Mouse (Mus musculus) ES-Bruce4 (cell line): Measurements from ENCODE around the gene Fam122a. TPM values are rescaled to one million over a fixed set of nuclear protein-coding genes. Genes with fewer than 3 reads are reported as not detected.

Experiments used
- H3K27ac ChIP-seq: 2 replicates; pipeline ENCODE4 v1.5.1; 2012; ENCODE audit warnings: low read length, inconsistent platforms; ENCODE audit not compliant: insufficient read depth
- H3K27me3 ChIP-seq: 2 replicates; pipeline ENCODE4 v1.6.1; 2012; ENCODE audit warnings: mild to moderate bottlenecking, low read length, inconsistent platforms; ENCODE audit not compliant: control insufficient read depth, poor library complexity, insufficient read depth, severe bottlenecking
- H3K36me3 ChIP-seq: 2 replicates; pipeline ENCODE4 v1.6.1; 2012; ENCODE audit warnings: inconsistent platforms, mild to moderate bottlenecking, low read length, moderate library complexity; ENCODE audit not compliant: control insufficient read depth, poor library complexity, insufficient read depth, severe bottlenecking
- H3K4me1 ChIP-seq: one replicate; pipeline ENCODE4 v1.8.1; 2011; ENCODE audit warnings: low read length; ENCODE audit not compliant: control insufficient read depth, insufficient read depth
- H3K4me3 ChIP-seq: 2 replicates; pipeline ENCODE4 v1.5.1; 2011; ENCODE audit warnings: low read depth, mild to moderate bottlenecking, low read length
- H3K9ac ChIP-seq: 2 replicates; pipeline ENCODE4 v1.6.1; 2012; ENCODE audit warnings: low read depth, mild to moderate bottlenecking, inconsistent platforms; ENCODE audit not compliant: poor library complexity, severe bottlenecking
- H3K9me3 ChIP-seq: replicated peaks from 2 replicates; pipeline ENCODE4 v1.6.1; 2012; ENCODE audit warnings: mild to moderate bottlenecking, low read length, inconsistent platforms; ENCODE audit not compliant: control insufficient read depth, poor library complexity, insufficient read depth, severe bottlenecking
- CTCF ChIP-seq: IDR thresholded peaks from one replicate; pipeline ENCODE4 v1.8.1; 2011; ENCODE audit warnings: low read depth, low read length
- EP300 ChIP-seq: IDR thresholded peaks from 2 replicates; pipeline ENCODE4 v1.6.1; 2011; ENCODE audit warnings: low read depth, low read length; ENCODE audit not compliant: insufficient read depth
- POLR2A ChIP-seq: IDR thresholded peaks from one replicate; pipeline ENCODE4 v1.8.1; 2011; ENCODE audit warnings: low read length; ENCODE audit not compliant: insufficient read depth
- polyA plus RNA-seq: library from polyadenylated mRNA; stranded (reverse); fragments of >200 nt; gene quantifications from 2 replicates; pipeline ENCODE4 v1.2.4, GENCODE M21; 2011; ENCODE audit warnings: low read depth; ENCODE audit not compliant: missing spikeins, insufficient read depth, insufficient read length

Fam122a gene
- polyA plus RNA-seq, 1 experiment = 8.6 TPM

- Histone ChIP-seq H3K4me3 (no peak overlapping the region), H3K27me3 (no peaks in the 10 kb centered on the region), H3K9ac (no peak overlapping the region), H3K4me1 (no peaks in the 10 kb centered on the region), H3K27ac (no peak overlapping the region), H3K9me3 (no peaks in the 10 kb centered on the region), H3K36me3 (no peaks in the 10 kb centered on the region)
- no peak for TF ChIP-seq EP300
- TF ChIP-seq CTCF = no peak
- TF ChIP-seq POLR2A = no peak
These were observed 32.2 kb upstream of the Fam122a start for GRCm38 (mm10) chr19:24509391-24509790.

- Histone ChIP-seq H3K27ac (no peak overlapping the region), H3K4me3 (no peak overlapping the region), H3K4me1 (no peaks in the 10 kb centered on the region), H3K36me3 (no peaks in the 10 kb centered on the region), H3K9me3 (no peaks in the 10 kb centered on the region), H3K9ac (no peak overlapping the region), H3K27me3 (no peaks in the 10 kb centered on the region)
- TF ChIP-seq CTCF = no peak
- no peak for TF ChIP-seq EP300
- TF ChIP-seq POLR2A = no peak
These were observed 31.1 kb upstream of the Fam122a start for GRCm38 (mm10) chr19:24508087-24508767.

- TF ChIP-seq CTCF = no peak
- Histone ChIP-seq H3K36me3 (no peaks in the 10 kb centered on the region), H3K9ac (no peak overlapping the region), H3K27ac (no peak overlapping the region), H3K4me1 (no peaks in the 10 kb centered on the region), H3K27me3 (no peaks in the 10 kb centered on the region; the same call in 1 of the 2 replicates), H3K9me3 (no peaks in the 10 kb centered on the region), H3K4me3 (no peak overlapping the region)
These were observed 25.7 kb upstream of the Fam122a start for GRCm38 (mm10) chr19:24502736-24503421.

GRCm38 (mm10) chr19:24501525-24501924 lies 24.4 kb upstream of the Fam122a start:
- no peak overlapping the region for H3K9ac ChIP-seq
- H3K27ac ChIP-seq = no peak overlapping the region
- TF ChIP-seq POLR2A (no peak), EP300 (no peak), CTCF (no peak)
- H3K36me3 ChIP-seq = no peaks in the 10 kb centered on the region
- no peak overlapping the region for H3K4me3 ChIP-seq
- H3K4me1 ChIP-seq = no peaks in the 10 kb centered on the region
- no peaks in the 10 kb centered on the region for H3K9me3 ChIP-seq
- no peaks in the 10 kb centered on the region; the same call in 1 of the 2 replicates for H3K27me3 ChIP-seq

GRCm38 (mm10) chr19:24500431-24500830 lies 23.3 kb upstream of the Fam122a start:
- no peak overlapping the region for H3K27ac ChIP-seq
- TF ChIP-seq POLR2A (no peak), EP300 (no peak), CTCF (no peak)
- H3K4me3 ChIP-seq = no peak overlapping the region

GRCm38 (mm10) chr19:24499291-24499690 lies 22.1 kb upstream of the Fam122a start:
- Histone ChIP-seq H3K4me1 (no peaks in the 10 kb centered on the region), H3K27ac (no peak overlapping the region), H3K9ac (no peak overlapping the region)

More at GRCm38 (mm10) chr19:24500431-24500830, 23.3 kb upstream of the Fam122a start:
- no peaks in the 10 kb centered on the region; the same call in 1 of the 2 replicates for H3K27me3 ChIP-seq
- H3K9ac ChIP-seq = no peak overlapping the region
- H3K4me1 ChIP-seq = no peaks in the 10 kb centered on the region
- H3K36me3 ChIP-seq = no peaks in the 10 kb centered on the region
- H3K9me3 ChIP-seq = no peaks in the 10 kb centered on the region

More at GRCm38 (mm10) chr19:24499291-24499690, 22.1 kb upstream of the Fam122a start:
- TF ChIP-seq CTCF = no peak
- no peak for TF ChIP-seq POLR2A
- TF ChIP-seq EP300 = no peak
- no peaks in the 10 kb centered on the region for H3K36me3 ChIP-seq
- no peaks in the 10 kb centered on the region; the same call in 1 of the 2 replicates for H3K27me3 ChIP-seq
- no peaks in the 10 kb centered on the region for H3K9me3 ChIP-seq
- no peak overlapping the region for H3K4me3 ChIP-seq
